Mouse (Mus musculus): Measurements from ENCODE around the gene Pebp1.

The Pebp1 gene

GRCm38 (mm10) chr5:117284682-117285081 lies 2.7 kb downstream of the Pebp1 start:
- no peak for DNase-seq

GRCm38 (mm10) chr5:117284029-117284428 lies 3.4 kb downstream of the Pebp1 start:
- DNase-seq = no peak

GRCm38 (mm10) chr5:117282360-117282759 lies 5.1 kb downstream of the Pebp1 start:
- no peak for DNase-seq

- DNase-seq = no peak
Measured at GRCm38 (mm10) chr5:117281536-117281935, 5.9 kb downstream of the Pebp1 start.

- no peak for DNase-seq
Measured at GRCm38 (mm10) chr5:117279669-117280050, 7.8 kb downstream of the Pebp1 start.

- no peak for DNase-seq
Measured at GRCm38 (mm10) chr5:117278809-117279668, 8.4 kb downstream of the Pebp1 start.

GRCm38 (mm10) chr5:117277784-117278183 lies 9.6 kb downstream of the Pebp1 start:
- no peak for DNase-seq

GRCm38 (mm10) chr5:117274817-117275216 lies 12.6 kb downstream of the Pebp1 start:
- DNase-seq = no peak

GRCm38 (mm10) chr5:117271945-117272344 lies 15.5 kb downstream of the Pebp1 start:
- DNase-seq = peak; percentile 28 to 44

- no peak for DNase-seq
Measured at GRCm38 (mm10) chr5:117269395-117269794, 18.0 kb downstream of the Pebp1 start.

GRCm38 (mm10) chr5:117268749-117269148 lies 18.7 kb downstream of the Pebp1 start:
- DNase-seq = peak; percentile 43 to 46

GRCm38 (mm10) chr5:117267913-117268312 lies 19.5 kb downstream of the Pebp1 start:
- no peak for DNase-seq

GRCm38 (mm10) chr5:117264701-117265100 lies 22.7 kb downstream of the Pebp1 start:
- no peak for DNase-seq

GRCm38 (mm10) chr5:117263566-117263965 lies 23.9 kb downstream of the Pebp1 start:
- DNase-seq = no peak

- no peak for DNase-seq
Measured at GRCm38 (mm10) chr5:117258276-117258675, 29.1 kb downstream of the Pebp1 start.

GRCm38 (mm10) chr5:117251763-117252162 lies 35.7 kb downstream of the Pebp1 start:
- DNase-seq = no peak

- DNase-seq = no peak
Measured at GRCm38 (mm10) chr5:117250796-117251195, 36.6 kb downstream of the Pebp1 start.

- peak in 1 of 2 experiments; percentile 35 for DNase-seq
Measured at GRCm38 (mm10) chr5:117248351-117248750, 39.1 kb downstream of the Pebp1 start.

- no peak for DNase-seq
Measured at GRCm38 (mm10) chr5:117245170-117245569, 42.3 kb downstream of the Pebp1 start.

GRCm38 (mm10) chr5:117242671-117243478 lies 44.5 kb downstream of the Pebp1 start:
- peak; percentile 54 to 58 for DNase-seq

GRCm38 (mm10) chr5:117241935-117242531 lies 45.4 kb downstream of the Pebp1 start:
- DNase-seq = peak; percentile 66 to 75

- peak; percentile 71 to 72 for DNase-seq
Measured at GRCm38 (mm10) chr5:117240761-117241322, 46.6 kb downstream of the Pebp1 start.

- peak in 1 of 2 experiments; percentile 42 for DNase-seq
Measured at GRCm38 (mm10) chr5:117240321-117240731, 47.1 kb downstream of the Pebp1 start.
